Mouse (Mus musculus) brown adipose tissue, adult 24 weeks (tissue): Measurements from ENCODE around the gene Tcf20. TPM values are rescaled to one million over a fixed set of nuclear protein-coding genes. Genes with fewer than 3 reads are reported as not detected.
A peak's percentile ranks its signal among the peaks of the same experiment; 100 is the strongest.

Experiments used
- H3K27ac ChIP-seq: fragments of 200-500 bp; replicated peaks from 2 replicates; pipeline ENCODE4 v1.5.1; 2012; ENCODE audit warnings: low read depth, mild to moderate bottlenecking, low read length
- H3K4me1 ChIP-seq: fragments of 200-500 bp; 2 replicates; pipeline ENCODE4 v1.6.1; 2012; ENCODE audit warnings: low read length, mixed read lengths; ENCODE audit not compliant: control insufficient read depth, insufficient read depth, insufficient read length
- H3K4me3 ChIP-seq: fragments of 200-500 bp; 2 replicates; pipeline ENCODE4 v1.5.1; 2012; ENCODE audit warnings: low read depth, mild to moderate bottlenecking, low read length, moderate library complexity; ENCODE audit not compliant: insufficient read depth
- polyA plus RNA-seq: library from polyadenylated mRNA; stranded (reverse); fragments of >200 nt; gene quantifications from 2 replicates; pipeline ENCODE4 v1.2.4, GENCODE M21; 2012; ENCODE audit not compliant: missing spikeins, insufficient read depth, insufficient read length

Gene Tcf20
- polyA plus RNA-seq, 1 experiment, result 18.2 TPM

DNA sequence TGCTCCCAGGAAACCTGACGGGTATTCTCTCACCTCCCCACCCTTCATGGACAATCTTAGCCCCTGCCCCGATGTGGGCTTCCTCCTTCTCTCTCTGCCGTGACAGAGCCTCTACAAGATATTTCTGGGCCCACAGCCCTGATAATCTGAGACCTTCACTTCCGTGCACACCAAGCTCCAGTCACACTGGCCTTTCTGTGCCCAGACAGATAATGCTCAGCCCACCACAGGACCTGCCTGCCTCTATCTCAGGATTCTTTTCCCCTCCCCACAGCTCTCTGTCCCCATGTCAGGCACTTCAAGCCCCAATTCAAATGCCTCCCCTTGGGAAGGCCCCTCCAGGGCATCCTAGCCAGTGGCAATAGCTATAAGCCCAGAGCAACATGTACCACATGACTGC is 31.0 kb downstream of the Tcf20 start:
- no peak overlapping the region for H3K4me3 ChIP-seq
- H3K4me1 ChIP-seq, result no peaks in the 10 kb centered on the region
- H3K27ac ChIP-seq, result no peak overlapping the region

DNA sequence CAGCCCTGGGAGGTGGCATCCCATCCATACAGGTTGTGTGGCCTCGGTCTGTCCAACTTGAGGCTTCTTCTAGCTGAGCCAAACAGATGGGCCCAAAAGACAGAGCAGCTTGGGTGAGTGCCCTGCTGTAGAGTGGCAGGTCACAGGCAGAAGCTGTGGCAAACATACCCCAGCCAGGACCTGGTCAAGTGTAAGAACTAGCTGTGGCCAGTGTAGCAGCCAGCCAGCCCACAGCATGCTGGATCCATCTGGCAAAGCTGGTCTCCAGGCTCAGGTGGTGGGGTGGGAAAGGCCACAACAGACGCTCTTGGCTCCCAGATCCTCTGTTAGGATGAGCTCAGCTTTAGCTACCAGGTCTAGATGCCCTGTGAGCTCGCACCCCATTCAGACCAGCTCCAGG is 31.4 kb downstream of the Tcf20 start:
- Histone ChIP-seq H3K27ac (no peak overlapping the region), H3K4me3 (no peak overlapping the region), H3K4me1 (no peaks in the 10 kb centered on the region)

DNA sequence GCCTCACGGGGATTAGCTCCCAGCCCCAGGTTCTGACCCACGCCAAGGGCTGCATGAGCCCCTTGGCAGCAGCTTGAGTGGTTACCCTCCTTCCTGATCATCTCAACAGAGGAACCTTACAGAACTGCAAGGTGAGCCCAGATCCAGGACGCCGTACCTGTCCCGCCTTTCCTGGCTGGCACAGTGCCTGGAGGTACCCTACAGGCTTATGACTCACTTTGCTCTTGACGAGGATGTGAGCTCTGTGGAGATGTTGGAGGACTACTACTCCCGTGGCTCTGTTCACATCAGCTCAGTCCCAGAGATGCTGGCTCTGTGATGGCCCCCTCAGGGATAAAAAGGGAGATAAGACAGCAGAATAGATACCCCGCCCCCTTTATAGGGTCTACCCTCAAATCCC is 32.4 kb downstream of the Tcf20 start:
- no peak overlapping the region for H3K27ac ChIP-seq
- no peak overlapping the region for H3K4me3 ChIP-seq
- H3K4me1 ChIP-seq, result peaks cover 2% of the 10 kb centered on the region; the same call in 1 of the 2 replicates

DNA sequence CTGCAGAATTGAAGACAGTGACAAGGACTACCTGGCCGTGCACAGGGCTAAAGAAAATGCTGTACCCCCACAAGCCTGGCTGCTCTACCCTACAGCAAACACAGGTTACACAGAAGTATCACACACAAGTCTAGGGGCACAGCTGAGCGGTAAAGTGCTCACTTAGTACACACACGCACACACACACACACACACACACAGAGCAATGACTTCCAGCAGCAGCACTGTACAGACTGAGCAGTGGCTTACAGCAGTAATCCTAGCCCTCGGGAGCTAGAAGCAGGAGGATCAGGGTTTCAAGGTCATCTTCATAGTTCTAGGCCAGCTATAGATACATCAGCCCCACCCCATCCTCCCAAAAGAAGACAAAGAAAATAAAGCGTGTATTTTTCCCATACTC is 33.6 kb downstream of the Tcf20 start:
- Histone ChIP-seq H3K4me3 (no peak overlapping the region), H3K27ac (no peak overlapping the region), H3K4me1 (peaks cover 5% of the 10 kb centered on the region)

DNA sequence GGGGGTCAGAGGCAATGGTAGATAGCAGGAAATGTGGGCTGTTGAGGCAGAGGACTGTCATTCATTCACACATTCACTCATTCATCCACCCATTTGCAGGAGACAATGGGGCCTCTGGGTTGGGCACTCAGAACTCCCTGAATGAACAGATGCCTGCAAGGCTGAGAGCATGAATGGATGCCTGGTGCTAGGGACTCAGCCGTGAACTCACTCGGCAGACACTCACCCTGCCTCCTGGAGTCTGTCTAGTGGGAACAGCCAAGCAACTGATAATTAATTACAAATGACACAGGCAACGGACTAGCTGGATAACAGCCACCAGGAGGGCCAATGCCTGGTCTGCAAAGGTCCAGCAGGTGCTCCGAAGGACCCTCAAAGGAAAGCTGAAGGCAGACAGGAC is 34.6 kb downstream of the Tcf20 start:
- H3K4me3 ChIP-seq, result no peak overlapping the region
- H3K4me1 ChIP-seq, result peaks cover 5% of the 10 kb centered on the region
- no peak overlapping the region for H3K27ac ChIP-seq

DNA sequence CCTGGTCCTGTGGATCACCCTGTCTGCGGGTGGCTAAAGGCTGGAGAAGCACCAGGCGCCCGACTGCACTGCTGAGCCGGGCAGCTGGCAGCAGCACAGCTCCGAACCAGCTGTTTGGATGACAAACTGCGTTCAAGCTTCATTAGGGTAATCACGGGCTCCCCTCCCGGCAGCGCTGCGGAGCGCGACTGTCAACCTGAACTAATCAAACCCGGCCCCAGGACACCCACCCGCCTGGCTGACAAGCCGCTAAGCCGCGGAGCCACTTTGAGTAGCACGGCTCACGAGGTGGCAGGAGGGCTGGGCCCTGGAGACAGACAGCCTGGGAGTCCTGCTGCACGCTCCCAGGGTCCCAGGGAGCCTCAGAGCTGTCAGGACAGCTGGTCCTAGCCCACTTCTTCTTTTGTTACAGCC is 35.4 kb downstream of the Tcf20 start:
- Histone ChIP-seq H3K4me1 (peaks cover 5% of the 10 kb centered on the region), H3K27ac (no peak overlapping the region), H3K4me3 (no peak overlapping the region)

DNA sequence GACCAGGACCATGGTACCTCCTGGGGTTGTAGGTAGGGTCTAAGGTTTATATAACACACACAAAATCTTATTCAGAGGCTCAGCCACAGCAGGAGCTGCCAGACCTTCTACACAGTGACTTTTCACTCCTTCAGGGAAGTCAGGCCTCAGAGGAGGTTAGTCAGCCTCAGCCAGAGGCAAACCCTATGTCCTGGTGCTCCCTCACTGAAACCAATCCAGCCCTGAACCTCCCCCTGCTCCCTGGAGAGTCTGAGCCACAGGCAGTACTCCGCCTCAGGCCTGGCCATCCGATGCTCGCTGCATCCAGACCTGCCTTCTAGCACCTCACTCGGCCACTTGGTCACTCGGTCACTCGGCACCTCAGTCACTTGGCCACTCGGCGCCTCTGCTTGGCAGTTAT is 37.4 kb downstream of the Tcf20 start:
- H3K27ac ChIP-seq, result peak overlapping the region; percentile 87
- H3K4me3 ChIP-seq, result no peak overlapping the region
- peaks cover 5% of the 10 kb centered on the region for H3K4me1 ChIP-seq

DNA sequence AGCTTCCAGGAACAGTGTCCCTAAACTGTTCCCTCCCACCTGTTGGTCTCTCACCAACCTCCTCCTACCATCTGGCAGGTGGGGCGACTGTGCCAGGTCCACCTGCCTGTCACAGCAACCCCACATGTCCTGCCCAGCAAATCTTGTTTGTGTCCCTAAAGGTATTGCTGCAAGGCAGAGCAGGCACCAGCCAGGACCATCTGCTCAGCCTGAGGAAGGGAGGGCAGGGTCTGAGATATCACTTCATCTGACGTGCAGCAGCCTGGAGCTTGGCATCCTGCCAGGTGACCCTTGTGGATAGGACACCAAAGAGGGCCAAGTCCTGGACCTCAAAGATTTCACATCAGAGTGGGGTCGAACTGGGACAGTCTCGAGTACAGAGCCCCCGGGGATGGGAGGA is 40.2 kb downstream of the Tcf20 start:
- no peak overlapping the region for H3K27ac ChIP-seq
- peaks cover 5% of the 10 kb centered on the region for H3K4me1 ChIP-seq
- no peak overlapping the region for H3K4me3 ChIP-seq

DNA sequence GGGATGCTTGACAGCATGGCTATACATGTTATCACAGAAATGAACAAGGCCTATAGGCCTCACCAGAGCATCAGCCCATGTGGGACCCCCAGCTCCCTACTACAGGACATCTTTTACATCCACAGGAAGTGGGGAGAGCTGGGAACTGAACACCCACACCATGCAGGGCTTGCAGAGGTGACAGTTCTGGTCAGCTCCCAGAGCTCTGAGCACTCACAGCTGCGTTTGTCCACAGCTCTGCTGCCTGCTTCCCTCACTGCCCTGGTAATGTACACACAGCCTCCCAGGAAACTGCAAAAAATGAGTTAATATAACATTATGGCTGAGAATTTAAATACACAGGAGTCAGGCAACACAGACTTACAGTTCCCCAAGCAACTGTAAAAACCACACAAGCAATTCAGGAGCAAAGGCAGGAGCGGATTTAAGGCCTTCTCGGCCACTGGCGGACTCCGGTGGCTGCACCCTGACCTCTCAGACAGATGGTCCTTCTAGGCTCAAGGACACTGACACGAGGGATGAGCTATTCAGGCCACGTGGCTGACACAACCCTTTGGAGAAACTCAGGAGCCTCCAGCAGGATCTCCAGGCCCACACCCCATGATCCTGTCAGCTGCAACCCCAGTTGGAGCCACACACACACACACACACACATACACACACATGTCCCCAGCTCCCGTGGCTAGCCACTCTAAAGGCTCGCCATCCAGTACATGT is 43.0 kb downstream of the Tcf20 start:
- no peak overlapping the region for H3K4me3 ChIP-seq
- H3K27ac ChIP-seq, result no peak overlapping the region
- H3K4me1 ChIP-seq, result no peaks in the 10 kb centered on the region; the same call in 1 of the 2 replicates

DNA sequence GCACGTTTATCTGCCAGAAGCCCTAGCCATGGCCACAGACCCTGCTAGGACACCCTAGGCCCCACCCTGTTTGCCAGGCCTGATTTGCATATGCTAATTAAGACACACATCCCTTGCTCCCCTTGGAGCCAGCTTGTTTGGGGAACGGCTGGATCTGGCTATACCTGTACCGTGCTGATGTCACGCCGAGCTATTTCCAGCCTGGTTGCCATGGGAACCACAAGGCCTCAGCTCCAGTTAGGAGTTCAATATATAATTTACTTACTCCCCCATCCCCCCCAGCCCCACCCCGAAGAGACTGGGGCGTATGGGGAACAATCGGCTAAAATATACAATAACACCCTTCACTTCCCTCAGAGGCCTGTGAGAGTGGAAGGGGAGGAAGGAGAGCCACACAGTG is 45.9 kb downstream of the Tcf20 start:
- H3K4me3 ChIP-seq, result no peak overlapping the region
- H3K27ac ChIP-seq, result no peak overlapping the region

DNA sequence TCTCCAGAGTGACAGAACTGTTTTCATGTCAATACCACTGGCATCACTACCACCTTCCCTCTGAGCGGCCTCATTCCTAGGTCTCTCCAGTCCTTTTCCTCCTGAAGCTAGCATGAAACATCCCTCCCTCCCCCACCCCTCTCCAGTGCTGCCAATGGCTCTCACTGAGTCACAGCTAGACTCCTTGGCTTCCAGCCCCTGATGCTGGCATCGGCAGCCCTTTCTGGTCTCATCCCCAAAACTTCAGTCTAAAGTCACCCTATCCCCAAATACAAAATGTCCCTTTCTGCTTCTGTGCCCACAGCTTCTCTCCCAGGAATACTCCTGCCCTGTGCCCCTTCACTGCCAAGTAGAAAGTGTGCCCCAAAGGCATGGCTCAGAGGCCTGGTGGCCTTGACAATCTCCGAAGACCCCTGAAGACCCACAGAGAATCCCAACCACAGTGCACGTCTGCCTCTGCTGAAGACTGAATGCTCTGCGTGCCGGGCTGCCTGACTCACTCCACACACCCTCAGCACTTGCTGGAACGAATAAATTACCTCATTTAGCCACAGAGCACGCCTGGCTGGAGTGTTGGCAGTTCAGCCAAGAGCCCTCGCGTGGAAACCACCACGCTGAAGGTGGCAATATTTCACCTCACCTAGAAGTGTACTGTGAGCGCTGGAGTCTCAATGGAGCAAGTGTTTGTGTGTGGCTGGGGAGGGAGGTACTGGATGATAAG is 47.0 kb downstream of the Tcf20 start:
- H3K27ac ChIP-seq, result no peak overlapping the region
- H3K4me1 ChIP-seq, result no peaks in the 10 kb centered on the region
- no peak overlapping the region for H3K4me3 ChIP-seq

More for the DNA sequence above, 45.9 kb downstream of the Tcf20 start:
- no peaks in the 10 kb centered on the region for H3K4me1 ChIP-seq

DNA sequence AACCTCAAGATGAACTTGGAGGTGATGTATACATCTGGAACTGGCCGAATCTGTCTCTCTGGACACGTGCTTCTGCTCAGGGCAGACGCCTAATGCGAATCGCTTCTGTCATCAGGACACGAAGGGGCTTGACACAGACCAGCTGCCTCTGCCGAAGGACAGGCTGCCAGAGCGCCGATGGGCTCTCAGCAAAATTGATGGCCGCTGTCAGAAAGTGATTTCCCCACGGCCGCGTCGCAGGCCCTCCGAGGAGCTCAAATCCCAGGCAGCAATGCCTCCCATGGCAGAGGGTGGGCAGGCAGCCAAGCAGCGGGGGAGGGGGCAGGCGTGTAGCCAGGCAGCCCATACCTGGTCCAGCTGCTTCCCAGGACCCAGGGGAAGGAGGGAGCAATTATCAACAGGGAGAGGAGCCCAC is 49.5 kb downstream of the Tcf20 start:
- Histone ChIP-seq H3K4me3 (no peak overlapping the region), H3K27ac (no peak overlapping the region)

DNA sequence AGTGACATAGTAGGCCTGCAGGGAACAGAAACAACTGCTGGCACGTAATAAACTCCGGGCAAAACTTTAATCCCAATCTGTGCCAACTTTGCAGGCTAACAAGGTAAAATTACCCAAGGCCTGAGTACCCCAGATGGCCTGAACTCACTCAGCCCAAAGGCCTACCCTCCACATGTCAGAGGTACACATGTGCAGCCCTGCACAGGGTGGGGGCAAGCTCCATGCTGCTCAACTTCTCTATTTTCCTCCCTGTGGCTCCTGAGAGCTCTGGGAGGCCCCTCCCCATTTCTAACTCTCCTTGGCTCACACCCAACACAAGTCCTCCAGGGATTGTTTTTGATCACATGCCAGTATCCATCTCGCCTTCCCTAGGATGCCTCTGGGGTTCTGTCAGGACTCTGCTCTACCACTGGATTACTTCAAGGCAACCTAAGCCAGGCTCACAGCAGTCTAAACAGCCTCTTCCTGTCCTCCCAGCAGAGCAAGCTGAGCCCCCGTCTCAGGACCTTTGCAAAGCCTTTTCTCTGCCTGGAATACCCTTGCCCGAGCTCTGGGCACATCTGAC is 50.2 kb downstream of the Tcf20 start:
- Histone ChIP-seq H3K27ac (no peak overlapping the region), H3K4me3 (no peak overlapping the region), H3K4me1 (no peaks in the 10 kb centered on the region)

More for the DNA sequence above, 49.5 kb downstream of the Tcf20 start:
- H3K4me1 ChIP-seq, result no peaks in the 10 kb centered on the region

DNA sequence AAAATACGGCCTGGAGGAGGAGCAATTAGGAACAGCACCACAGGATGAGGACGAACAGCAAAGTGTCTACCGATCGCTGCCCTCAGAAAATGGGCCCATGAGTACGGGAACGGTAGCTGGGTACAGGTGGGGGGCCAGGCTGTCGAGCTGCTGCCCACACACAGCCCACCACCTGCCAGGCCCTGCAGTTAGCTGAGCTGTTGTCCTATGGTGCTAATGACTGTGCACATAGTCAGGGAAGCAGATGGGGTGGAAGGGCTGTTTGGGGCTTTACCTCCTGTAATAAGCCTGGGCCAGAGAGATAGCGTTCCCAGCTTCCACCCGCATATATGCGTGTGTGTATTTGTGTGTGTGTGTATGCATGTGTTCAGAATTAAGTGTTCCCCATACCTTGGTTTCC is 52.7 kb downstream of the Tcf20 start:
- Histone ChIP-seq H3K4me3 (no peak overlapping the region), H3K4me1 (no peaks in the 10 kb centered on the region), H3K27ac (no peak overlapping the region)

DNA sequence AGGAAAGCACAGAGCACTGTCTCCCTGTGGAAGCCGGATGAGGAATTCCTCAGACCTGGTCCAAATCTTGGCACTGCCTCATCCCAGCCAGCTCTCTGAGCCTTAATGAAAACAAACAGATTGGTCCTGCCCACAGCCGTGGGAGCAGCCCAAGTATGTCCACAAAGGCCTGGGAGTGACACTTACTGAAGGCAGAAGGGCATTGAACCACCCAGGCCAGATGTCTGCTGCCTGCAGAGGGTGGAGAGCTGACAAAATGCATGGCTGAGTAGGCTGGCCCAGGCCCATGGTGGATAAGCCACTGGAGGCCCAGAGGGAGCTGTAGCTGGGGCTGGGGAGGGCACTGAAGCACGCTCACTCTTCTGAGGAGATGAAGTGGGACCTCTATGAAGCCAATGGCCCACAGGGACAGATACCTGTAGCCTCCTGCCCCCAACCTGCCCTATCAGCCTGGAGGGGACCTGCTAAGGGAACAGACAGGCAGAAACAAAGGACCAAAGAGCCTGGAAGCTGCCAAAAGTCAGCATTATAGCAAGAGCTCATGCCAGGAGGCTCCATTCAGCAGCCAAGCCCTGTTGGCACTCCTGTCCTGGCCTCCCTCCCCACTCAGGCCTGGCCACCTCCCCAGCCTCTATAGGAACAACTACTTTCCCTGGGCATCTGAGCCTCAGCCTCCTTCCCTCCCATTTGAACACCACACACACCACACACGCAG is 54.6 kb downstream of the Tcf20 start:
- Histone ChIP-seq H3K27ac (no peak overlapping the region), H3K4me1 (no peaks in the 10 kb centered on the region)

More for the DNA sequence above, 54.6 kb downstream of the Tcf20 start:
- no peak overlapping the region for H3K4me3 ChIP-seq
